9 mouse cellular contexts compared by ENCODE assay signal in genomic region chr7:18951397-18951796, GRCm38 (mm10). TPM values are rescaled to one million over a fixed set of nuclear protein-coding genes. Genes with fewer than 3 reads are reported as not detected.
DNase-seq lines count a peak whose midpoint lies in the region; ATAC-seq lines count a peak whose summit lies in the region.
"Had no signal": no experiment of that assay in that cellular context is flagged by ENCODE, and none has a peak within 500 bp of the region (broad histone marks: within the 10 kb centered on the region; RNA-seq: fewer than 3 reads in every experiment).

No protein-coding gene starts in this region.

- H3K9ac ChIP-seq in intestine, embryonic 16.5 days (ENCODE audit: low read depth, low read length) = no peak overlapping the region
- H3K9ac ChIP-seq: lung, embryonic 15.5 days had no signal

- peak; percentile 55 for DNase-seq in ovary, postnatal 14 days (ENCODE audit: low spot score)
- DNase-seq in ovary, adult 18-20 months (ENCODE audit: low spot score) = no peak
- DNase-seq in adrenal gland, postnatal 10 days = peak; percentile 82
- DNase-seq in hindbrain, embryonic 10.5 days (ENCODE audit: low spot score) = peak; percentile 63
- DNase-seq in midbrain, embryonic 10.5 days (ENCODE audit: low spot score) = peak; percentile 65
- DNase-seq in thymus, postnatal 4 days = peak; percentile 78
- no peak for DNase-seq in cerebellum, adult 9-11 months

- H3K27ac ChIP-seq in hindbrain, embryonic 10.5 days = peak overlapping the region; percentile 89; the same call in 1 of the 2 replicates
- peak overlapping the region; percentile 90 for H3K27ac ChIP-seq in midbrain, embryonic 10.5 days (replicated peaks)
- H3K27ac ChIP-seq in intestine, embryonic 16.5 days (ENCODE audit: low read length) = no peak overlapping the region
- H3K27ac ChIP-seq: lung, embryonic 15.5 days had no signal

- WGBS in hindbrain, embryonic 10.5 days = 14% methylated on average over 15 of the region's 15 CpGs
- WGBS in midbrain, embryonic 10.5 days = 17% methylated on average over 15 of the region's 15 CpGs
- WGBS in intestine, embryonic 16.5 days = 17% methylated on average over 15 of the region's 15 CpGs

- H3K4me3 ChIP-seq in hindbrain, embryonic 10.5 days = peak overlapping the region; percentile 26
- peak overlapping the region; percentile 36 for H3K4me3 ChIP-seq in midbrain, embryonic 10.5 days
- H3K4me3 ChIP-seq in intestine, embryonic 16.5 days (ENCODE audit: low read length) = no peak overlapping the region
- H3K4me3 ChIP-seq: lung, embryonic 15.5 days had no signal

- no peaks in the 10 kb centered on the region for H3K9me3 ChIP-seq in hindbrain, embryonic 10.5 days
- H3K9me3 ChIP-seq in midbrain, embryonic 10.5 days (replicated peaks) = no peaks in the 10 kb centered on the region; the same call in 1 of the 2 replicates
- no peaks in the 10 kb centered on the region for H3K9me3 ChIP-seq in intestine, embryonic 16.5 days (ENCODE audit: control insufficient read depth, low read length)
- H3K9me3 ChIP-seq: lung, embryonic 15.5 days had no signal

- peaks cover 49% of the 10 kb centered on the region for H3K4me1 ChIP-seq in hindbrain, embryonic 10.5 days (replicated peaks)
- peaks cover 54% of the 10 kb centered on the region for H3K4me1 ChIP-seq in midbrain, embryonic 10.5 days
- no peaks in the 10 kb centered on the region for H3K4me1 ChIP-seq in intestine, embryonic 16.5 days (ENCODE audit: control insufficient read depth, insufficient read depth, low read length)

- peaks cover 10% of the 10 kb centered on the region for H3K27me3 ChIP-seq in hindbrain, embryonic 10.5 days (ENCODE audit: insufficient read depth, poor library complexity, severe bottlenecking)
- peaks cover 11% of the 10 kb centered on the region for H3K27me3 ChIP-seq in midbrain, embryonic 10.5 days (ENCODE audit: low read depth, poor library complexity, severe bottlenecking)
- 0 out of 2 replicates have a peak, but pooled peaks cover 8% of the 10 kb centered on the region for H3K27me3 ChIP-seq in intestine, embryonic 16.5 days (replicated peaks; ENCODE audit: control insufficient read depth, insufficient read depth, low read length)
- H3K27me3 ChIP-seq: lung, embryonic 15.5 days had no signal

- no peak for ATAC-seq in intestine, embryonic 16.5 days

- H3K36me3 ChIP-seq in hindbrain, embryonic 10.5 days = peaks cover 67% of the 10 kb centered on the region
- H3K36me3 ChIP-seq in midbrain, embryonic 10.5 days = peaks cover 63% of the 10 kb centered on the region
- no peaks in the 10 kb centered on the region for H3K36me3 ChIP-seq in intestine, embryonic 16.5 days (ENCODE audit: control insufficient read depth, insufficient read depth, low read length)
- H3K36me3 ChIP-seq: lung, embryonic 15.5 days had no signal

- no peak overlapping the region for H3K4me2 ChIP-seq in intestine, embryonic 16.5 days (ENCODE audit: low read depth, low read length)
- H3K4me2 ChIP-seq: lung, embryonic 15.5 days had no signal

RNA-seq across cellular contexts. Expression of gene Nova2, which starts 25.7 kb away (rescaled TPM):
- 1 to 10 TPM; 6.1 to 7.4 TPM for total RNA-seq in adrenal gland, postnatal 10 days (2021)
- polyA plus RNA-seq in hindbrain, embryonic 10.5 days (2016; fragmentation: Nextera tagmentation; extraction: Ambion mirVana) = 3.5 and 7.3 TPM in 2 replicates
- polyA plus RNA-seq in midbrain, embryonic 10.5 days (2016; fragmentation: Nextera tagmentation; extraction: Ambion mirVana) = 3.9 and 6.2 TPM in 2 replicates
- 0.34 and 0.40 TPM in 2 replicates for polyA plus RNA-seq in intestine, embryonic 16.5 days (2015; fragmentation: Nextera tagmentation; extraction: Ambion mirVana)

RNA-seq across cellular contexts. Expression of gene Nanos2, which starts 35.8 kb away (rescaled TPM):
- total RNA-seq in adrenal gland, postnatal 10 days (2021) = not detected
- 0.09 TPM in 1 of 2 replicates, not detected in the other for polyA plus RNA-seq in hindbrain, embryonic 10.5 days (2016; fragmentation: Nextera tagmentation; extraction: Ambion mirVana)
- polyA plus RNA-seq in midbrain, embryonic 10.5 days (2016; fragmentation: Nextera tagmentation; extraction: Ambion mirVana) = 0.07 and 0.16 TPM in 2 replicates
- polyA plus RNA-seq in intestine, embryonic 16.5 days (2015; fragmentation: Nextera tagmentation; extraction: Ambion mirVana) = not detected in 2 replicates
- polyA plus RNA-seq: lung, embryonic 15.5 days had no signal

RNA-seq across cellular contexts. Expression of gene Mypop, which starts 39.6 kb away (rescaled TPM):
- total RNA-seq in adrenal gland, postnatal 10 days (2021) = 1 to 10 TPM; 6.4 to 6.8 TPM
- 4.1 and 5.0 TPM in 2 replicates for polyA plus RNA-seq in hindbrain, embryonic 10.5 days (2016; fragmentation: Nextera tagmentation; extraction: Ambion mirVana)
- 4.0 and 4.1 TPM in 2 replicates for polyA plus RNA-seq in midbrain, embryonic 10.5 days (2016; fragmentation: Nextera tagmentation; extraction: Ambion mirVana)
- 1.7 TPM in 2 replicates for polyA plus RNA-seq in intestine, embryonic 16.5 days (2015; fragmentation: Nextera tagmentation; extraction: Ambion mirVana)

RNA-seq across cellular contexts. Expression of gene Ccdc61, which starts 41.2 kb away (rescaled TPM):
- total RNA-seq in adrenal gland, postnatal 10 days (2021) = 10 to 100 TPM; 12.5 to 13.9 TPM
- 36.8 and 39.2 TPM in 2 replicates for polyA plus RNA-seq in hindbrain, embryonic 10.5 days (2016; fragmentation: Nextera tagmentation; extraction: Ambion mirVana)
- 38.5 and 38.7 TPM in 2 replicates for polyA plus RNA-seq in midbrain, embryonic 10.5 days (2016; fragmentation: Nextera tagmentation; extraction: Ambion mirVana)
- polyA plus RNA-seq in intestine, embryonic 16.5 days (2015; fragmentation: Nextera tagmentation; extraction: Ambion mirVana) = 23.7 and 24.7 TPM in 2 replicates

RNA-seq across cellular contexts. Expression of gene Irf2bp1, which starts 52.4 kb away (rescaled TPM):
- 10 to 100 TPM; 36.9 to 37.2 TPM for total RNA-seq in adrenal gland, postnatal 10 days (2021)
- polyA plus RNA-seq in hindbrain, embryonic 10.5 days (2016; fragmentation: Nextera tagmentation; extraction: Ambion mirVana) = 23.2 and 31.1 TPM in 2 replicates
- polyA plus RNA-seq in midbrain, embryonic 10.5 days (2016; fragmentation: Nextera tagmentation; extraction: Ambion mirVana) = 21.4 and 23.5 TPM in 2 replicates
- 17.0 and 17.1 TPM in 2 replicates for polyA plus RNA-seq in intestine, embryonic 16.5 days (2015; fragmentation: Nextera tagmentation; extraction: Ambion mirVana)

Comparison
In these comparisons a context has a peak if more than half of its experiments do, and no peak if none do; other contexts are left out.
1. DNase-seq: peak in ovary, postnatal 14 days (single experiment), adrenal gland, postnatal 10 days (single experiment), hindbrain, embryonic 10.5 days (single experiment), midbrain, embryonic 10.5 days (single experiment) and thymus, postnatal 4 days (single experiment); none in ovary, adult 18-20 months (single experiment) and cerebellum, adult 9-11 months (single experiment).